Mouse (Mus musculus) cerebellum, postnatal 10 days (tissue): Measurements from ENCODE around the gene Glb1l2.
A peak's percentile ranks its signal among the peaks of the same experiment; 100 is the strongest.

Experiments
- DNase-seq, 2 experiments: peaks; one replicate each; pipeline ENCODE4 v3.0.0; 2021; ENCODE audit warnings: mixed read lengths in 2 of 2

Gene Glb1l2

DNA sequence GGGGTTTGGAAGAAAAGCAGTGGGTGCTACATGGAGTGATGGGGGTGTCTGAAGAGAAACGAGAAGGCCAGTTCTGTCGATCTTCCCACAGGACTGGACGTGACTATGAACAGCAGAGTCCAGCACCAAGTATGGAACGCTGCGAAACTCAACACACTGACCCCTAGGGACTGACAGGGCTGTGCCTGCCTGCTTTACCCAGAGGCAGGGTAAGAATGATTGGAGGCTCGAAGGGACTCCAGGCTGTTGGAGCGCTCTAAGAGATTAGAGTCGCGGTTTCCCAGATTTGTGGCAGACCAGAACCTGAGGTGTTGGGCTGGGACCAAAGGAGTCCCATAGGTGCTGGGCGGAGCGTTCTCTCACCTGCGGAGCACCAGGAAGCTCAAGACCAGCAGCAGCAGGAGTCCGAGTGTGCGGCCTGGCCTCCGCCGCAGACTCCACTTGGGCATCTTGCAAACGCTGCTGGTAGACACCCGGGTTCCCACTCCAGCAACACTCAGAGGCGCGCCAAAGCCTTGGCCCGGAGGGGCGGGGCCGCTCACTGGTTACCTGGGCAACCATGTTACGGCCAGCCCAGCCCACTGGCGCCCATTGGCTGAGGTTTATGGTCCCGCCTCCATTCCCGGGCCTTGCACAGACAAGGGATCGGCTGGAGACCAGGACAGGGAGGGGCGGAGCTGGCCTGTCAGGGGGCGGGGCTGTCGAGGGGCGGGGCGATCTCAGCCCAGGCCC is at the start of gene Glb1l2:
TSS of gene Glb1l2 (minus strand) at position 534 of the 732 bp plus-strand sequence.
- peak; percentile 94 to 96 for DNase-seq

DNA sequence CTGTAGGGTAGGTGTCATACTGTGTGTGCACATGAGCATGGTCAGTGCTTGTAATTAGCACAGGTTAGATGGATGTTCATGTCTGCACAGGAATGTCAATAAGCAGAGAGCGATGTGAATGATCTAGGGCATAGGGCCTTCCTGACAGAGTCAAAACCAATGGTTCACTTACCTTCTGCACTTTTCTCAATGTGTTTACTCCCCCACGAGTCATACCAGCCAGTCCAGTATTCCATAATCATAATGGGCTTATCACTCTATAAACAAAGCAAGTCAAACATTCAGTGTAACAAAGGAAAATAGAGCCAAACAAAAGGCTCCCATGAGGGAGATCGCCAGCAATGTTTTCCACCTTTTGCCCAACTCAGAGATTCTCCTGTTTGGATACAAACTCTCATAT is 24.8 kb upstream of the Glb1l2 start:
- no peak for DNase-seq

DNA sequence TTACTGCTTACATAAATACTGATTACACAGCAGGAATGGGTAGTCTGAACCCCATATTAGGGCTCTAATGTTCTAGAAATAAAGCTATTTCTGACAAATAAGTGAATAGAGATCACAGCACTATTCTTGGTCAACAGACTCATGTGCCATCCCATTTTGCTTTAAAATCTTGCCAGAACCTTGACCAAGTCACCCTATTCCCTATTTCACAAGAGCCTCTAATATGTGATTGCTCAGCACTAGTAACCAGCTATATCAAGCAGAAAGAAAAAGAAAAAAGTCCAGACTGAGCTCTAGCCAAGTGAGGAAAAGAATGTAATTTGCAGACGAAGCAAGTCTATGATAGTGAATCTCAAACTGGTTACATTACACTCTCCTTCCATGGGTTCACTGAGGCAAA is 13.7 kb upstream of the Glb1l2 start:
- no peak for DNase-seq

DNA sequence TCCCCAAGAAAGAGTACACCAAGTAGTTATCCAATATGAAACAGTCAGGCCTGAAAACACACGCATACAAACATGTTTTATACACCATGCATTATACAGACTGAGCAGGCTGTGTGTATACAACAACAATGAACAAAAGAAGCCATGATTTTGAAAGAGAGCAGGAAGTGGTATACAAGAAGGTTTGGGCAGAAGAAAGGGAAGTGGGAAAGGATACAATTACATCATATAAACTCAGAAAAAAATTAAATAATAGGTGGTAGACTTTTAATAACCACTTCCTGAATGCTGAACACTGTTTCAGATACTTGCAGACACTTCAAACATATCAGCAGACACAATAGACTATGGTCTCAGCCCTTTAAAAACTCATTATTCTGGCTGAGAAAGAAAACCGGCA is 2.5 kb upstream of the Glb1l2 start:
- no peak for DNase-seq

DNA sequence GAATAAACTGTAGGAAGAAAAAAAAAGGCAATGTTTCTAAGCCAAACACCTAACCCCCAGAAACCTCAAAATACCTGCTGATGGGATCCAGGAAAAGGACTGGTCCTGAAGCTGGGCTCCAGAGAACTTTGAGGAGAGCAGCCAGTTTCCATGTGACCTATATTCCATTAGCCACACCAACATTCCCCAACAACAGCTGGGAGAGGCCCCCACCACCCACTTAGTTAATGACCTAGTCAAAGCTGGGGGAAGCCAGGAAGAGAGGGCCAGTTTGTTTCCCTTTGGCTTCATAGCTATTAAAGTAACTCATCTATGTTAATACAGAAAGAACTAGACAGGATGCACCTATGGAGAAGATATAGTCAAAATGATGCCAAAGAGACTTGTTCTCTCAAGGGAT is 1.9 kb downstream of the Glb1l2 start:
- no peak for DNase-seq

DNA sequence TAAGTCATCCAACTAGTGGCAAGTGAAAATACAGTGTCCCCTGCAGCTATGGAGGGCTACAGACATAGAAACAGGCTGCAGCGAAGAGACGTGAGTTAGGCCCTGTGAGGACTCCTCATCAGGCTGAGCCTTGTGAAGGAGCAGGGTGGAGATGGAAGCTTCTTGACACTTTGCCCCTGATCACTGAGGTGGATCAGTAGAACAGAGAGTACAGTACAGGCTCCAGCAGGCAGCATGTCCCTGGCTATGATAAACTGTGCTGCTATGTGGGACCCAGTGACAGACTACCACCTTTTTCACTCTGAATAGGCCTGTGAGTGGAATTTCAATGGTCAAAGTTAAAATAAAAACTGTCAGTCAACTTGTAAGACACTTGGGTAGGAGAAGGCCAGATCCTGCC is 5.9 kb downstream of the Glb1l2 start:
- DNase-seq: no peak

DNA sequence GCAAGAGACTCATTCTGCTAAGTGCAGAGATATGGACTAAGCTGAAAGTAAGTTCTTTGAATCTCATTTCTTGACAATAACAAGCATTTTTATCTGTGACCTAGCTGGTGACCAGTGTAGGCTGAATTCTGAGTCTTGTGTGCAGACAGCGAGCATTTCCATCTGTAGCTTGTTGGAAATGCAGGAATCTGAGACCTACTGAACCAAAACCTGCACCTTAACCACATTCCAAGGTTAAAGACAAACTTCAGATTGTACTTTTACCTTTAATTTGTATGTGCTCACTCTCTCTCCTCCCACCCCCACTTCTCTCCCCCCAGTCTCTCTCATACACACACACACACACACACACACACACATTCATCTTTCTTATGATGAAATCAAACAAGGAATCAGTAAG is 7.5 kb downstream of the Glb1l2 start:
- DNase-seq: no peak

DNA sequence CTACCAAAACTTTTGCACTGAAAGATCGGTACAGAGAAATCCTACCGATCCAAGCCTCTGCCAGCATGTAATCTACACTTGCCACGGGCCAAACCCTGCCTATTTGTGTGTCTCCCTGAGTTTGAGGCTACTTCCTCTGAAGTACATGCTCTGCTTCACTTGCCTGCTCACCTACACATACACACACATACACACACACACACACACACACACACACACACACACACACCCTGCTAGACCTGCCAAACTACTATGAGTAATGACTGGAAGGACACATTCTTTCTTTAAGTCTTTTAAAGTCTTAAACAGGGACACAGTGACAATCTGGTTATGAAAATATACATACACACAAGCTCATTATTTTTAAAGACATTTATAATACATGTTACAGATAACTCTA is 8.1 kb downstream of the Glb1l2 start:
- no peak for DNase-seq

- peak; percentile 73 to 81 for DNase-seq
Measured at GRCm38 (mm10) chr9:26792829-26793228, 13.4 kb downstream of the Glb1l2 start.

GRCm38 (mm10) chr9:26783414-26783975 is 22.8 kb downstream of the Glb1l2 start:
- DNase-seq: peak in 1 of 2 experiments; percentile 31

- DNase-seq: no peak
Measured at GRCm38 (mm10) chr9:26778421-26778820, 27.8 kb downstream of the Glb1l2 start.

DNA sequence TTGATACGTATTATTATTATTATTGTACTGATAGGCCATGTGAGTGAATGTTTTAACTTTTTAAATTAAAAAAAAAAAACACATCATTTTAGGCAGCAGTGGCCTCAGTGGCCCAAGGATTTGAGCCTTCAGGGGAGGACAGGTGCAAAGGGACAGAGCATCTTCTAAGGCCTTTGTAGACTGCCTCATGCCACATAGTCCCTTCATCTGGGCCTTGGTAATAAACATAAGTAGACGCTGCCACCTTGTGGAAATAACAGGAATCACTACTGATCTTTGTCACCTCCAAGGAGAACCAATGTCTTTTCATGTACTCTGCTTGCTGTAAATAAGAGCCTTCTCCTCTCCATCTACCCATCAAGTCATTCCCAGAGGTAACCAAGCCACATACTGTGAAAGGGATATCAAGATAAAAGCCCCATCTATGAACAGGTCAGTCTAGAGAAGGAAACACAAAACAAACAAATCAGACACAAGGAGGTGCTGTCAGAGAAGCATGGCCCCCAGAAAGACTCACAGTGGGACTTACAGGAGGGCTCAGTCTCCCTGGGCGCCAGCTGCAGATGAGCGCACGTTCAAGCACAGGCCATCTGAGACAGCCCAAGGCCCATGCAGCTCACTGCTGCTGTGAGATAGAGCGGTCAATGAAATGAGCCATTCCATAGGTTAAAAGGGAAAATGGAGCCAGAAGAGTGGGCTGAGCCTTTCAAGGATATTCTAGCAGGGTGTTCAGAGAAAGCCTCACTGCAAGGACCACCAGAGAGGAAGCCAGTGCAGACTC is 30.0 kb downstream of the Glb1l2 start:
- DNase-seq: peak; percentile 77 to 84

DNA sequence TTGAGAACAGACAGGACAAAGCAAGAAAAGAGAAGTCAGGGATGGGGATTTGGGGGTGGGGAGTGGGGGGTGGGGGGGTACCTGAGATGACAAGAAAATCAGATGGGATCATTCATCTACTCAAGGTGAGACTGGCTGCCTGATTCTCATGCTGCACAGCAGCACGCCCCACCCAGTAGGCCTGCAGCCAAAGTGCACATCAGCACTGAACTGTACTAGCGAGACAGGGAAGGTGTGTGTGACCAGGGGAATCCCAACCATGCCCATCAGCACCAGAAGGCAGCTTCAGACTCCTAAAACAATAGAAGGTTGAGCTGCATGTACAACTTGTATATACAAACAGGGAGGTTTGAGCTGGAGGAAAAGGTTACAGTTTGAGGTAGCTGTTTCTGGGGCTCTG is 30.6 kb downstream of the Glb1l2 start:
- no peak for DNase-seq

- no peak for DNase-seq
Measured at GRCm38 (mm10) chr9:26768181-26768580, 38.1 kb downstream of the Glb1l2 start.

DNA sequence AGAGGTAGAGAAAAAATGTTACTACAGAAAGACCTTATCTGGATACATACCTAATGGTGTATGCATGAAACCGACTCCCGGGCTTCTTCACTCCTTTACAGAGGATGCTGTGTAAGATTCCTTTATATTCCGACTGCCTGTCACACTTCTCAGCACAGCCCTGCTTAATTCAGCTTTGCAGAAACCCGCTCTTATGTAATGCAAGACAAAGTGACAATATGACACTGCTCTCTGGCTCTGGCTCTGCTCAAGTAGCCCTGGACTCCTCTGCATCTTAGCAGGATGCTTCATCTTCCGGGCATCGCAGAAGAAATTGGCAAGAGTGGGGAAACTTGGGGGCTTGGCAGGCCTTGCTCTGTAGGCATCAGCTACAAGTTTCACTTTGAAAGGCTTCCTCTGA is 43.8 kb downstream of the Glb1l2 start:
- DNase-seq: no peak

- no peak for DNase-seq
Measured at GRCm38 (mm10) chr9:26760576-26760975, 45.7 kb downstream of the Glb1l2 start.

DNA sequence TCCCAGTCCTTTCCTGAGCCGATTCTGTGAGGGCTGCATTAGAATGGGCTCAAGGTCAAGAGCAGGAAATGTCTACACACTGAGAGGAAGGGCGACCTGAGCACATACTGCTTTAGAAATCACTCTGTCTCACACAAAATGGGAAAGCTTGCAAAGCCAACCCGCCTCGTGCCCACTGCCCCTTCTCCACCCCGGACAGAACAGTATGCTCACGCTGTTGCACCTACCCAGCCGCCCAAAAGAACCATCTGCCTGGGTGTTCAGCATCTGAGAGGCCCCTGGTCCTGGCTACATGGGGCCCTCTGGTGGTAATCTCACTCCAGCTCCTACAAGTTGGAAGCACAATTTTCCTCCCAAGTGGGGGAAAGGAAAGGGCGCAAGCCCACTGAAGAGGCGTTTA is 46.2 kb downstream of the Glb1l2 start:
- peak; percentile 88 to 90 for DNase-seq

DNA sequence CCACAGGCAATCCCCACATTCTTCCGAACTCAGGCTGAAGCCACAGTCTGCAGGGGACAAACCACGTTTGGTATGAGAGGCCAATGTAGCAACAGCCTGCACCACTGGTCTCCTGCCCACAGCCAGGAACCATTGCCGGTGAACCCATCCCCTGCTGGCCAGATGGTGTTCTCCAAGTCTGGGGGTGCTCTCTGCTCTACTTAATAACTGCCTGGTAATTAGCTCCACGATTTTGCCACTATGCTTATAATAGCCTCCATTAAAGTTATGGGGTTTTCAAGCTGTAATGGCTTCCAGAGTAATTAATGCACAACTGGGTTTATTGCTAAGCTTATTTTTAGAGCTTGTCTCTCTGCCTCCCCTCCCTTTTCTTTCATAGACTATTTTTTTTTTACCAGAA is 57.4 kb downstream of the Glb1l2 start:
- no peak for DNase-seq

GRCm38 (mm10) chr9:26747121-26747520 is 59.1 kb downstream of the Glb1l2 start:
- DNase-seq: no peak

- peak; percentile 77 to 81 for DNase-seq
Measured at GRCm38 (mm10) chr9:26742817-26743216, 63.5 kb downstream of the Glb1l2 start.

- peak; percentile 87 to 93 for DNase-seq
Measured at GRCm38 (mm10) chr9:26737116-26737515, 69.2 kb downstream of the Glb1l2 start.

- peak; percentile 57 to 60 for DNase-seq
Measured at GRCm38 (mm10) chr9:26733986-26734385, 72.3 kb downstream of the Glb1l2 start.

GRCm38 (mm10) chr9:26733206-26733891 is 72.9 kb downstream of the Glb1l2 start, which contains the start of gene B3gat1:
Gene B3gat1 (plus strand): TSS chr9:26733728.
- DNase-seq: peak; percentile 78 to 85
